Mouse (Mus musculus) stomach, embryonic 15.5 days (tissue): ENCODE results near the gene Greb1. TPM values are rescaled to one million over a fixed set of nuclear protein-coding genes. Genes with fewer than 3 reads are reported as not detected.

Source experiments
- ATAC-seq: fragments of 200-750 bp; cut with Nextera tagmentation; 2 replicates; pipeline ENCODE4 v1.8.0; 2017; ENCODE audit warnings: low read depth, moderate number of reproducible peaks, moderate TSS enrichment; ENCODE audit not compliant: insufficient read depth, low FRiP score
- H3K27ac ChIP-seq: fragments of 300-500 bp; sonication (generic); 2 replicates; pipeline ENCODE4 v1.5.1; 2015; ENCODE audit warnings: mild to moderate bottlenecking, inconsistent platforms
- H3K27me3 ChIP-seq: fragments of 300-500 bp; sonication (generic); replicated peaks from 2 replicates; pipeline ENCODE4 v1.6.1; 2015; ENCODE audit warnings: inconsistent platforms
- H3K36me3 ChIP-seq: fragments of 300-500 bp; sonication (generic); 2 replicates; pipeline ENCODE4 v1.6.1; 2015; ENCODE audit warnings: inconsistent platforms
- H3K4me1 ChIP-seq: fragments of 300-500 bp; sonication (generic); 2 replicates; pipeline ENCODE4 v1.6.1; 2015; ENCODE audit warnings: inconsistent platforms
- H3K4me2 ChIP-seq: fragments of 300-500 bp; sonication (generic); 2 replicates; pipeline ENCODE4 v1.6.1; 2015; ENCODE audit warnings: mild to moderate bottlenecking, inconsistent platforms
- H3K4me3 ChIP-seq: fragments of 300-500 bp; sonication (generic); replicated peaks from 2 replicates; pipeline ENCODE4 v1.5.1; 2015; ENCODE audit warnings: inconsistent platforms
- H3K9ac ChIP-seq: fragments of 300-500 bp; sonication (generic); 2 replicates; pipeline ENCODE4 v1.6.1; 2015; ENCODE audit warnings: inconsistent platforms
- H3K9me3 ChIP-seq: fragments of 300-500 bp; sonication (generic); 2 replicates; pipeline ENCODE4 v1.6.1; 2016; ENCODE audit warnings: inconsistent platforms
- WGBS: fragments of 180-500 bp; shearing (Covaris S2); methylation state at CpG from one replicate; pipeline ENCODE4 v1.1.7; 2015; 5-methylcytosine and 5-hydroxymethylcytosine counted together
- polyA plus RNA-seq: library from polyadenylated mRNA; unstranded; fragments of >200 nt; fragmentation: Nextera tagmentation; extraction: Ambion mirVana; gene quantifications from 2 replicates; pipeline ENCODE4 v1.2.1, GENCODE M21; 2015

The Greb1 gene
- polyA plus RNA-seq, 1 experiment from 2014 or later: 2.2 TPM

GRCm38 (mm10) chr12:16803237-16803955 is 2.7 kb upstream of the Greb1 start:
- ATAC-seq: no peak

GRCm38 (mm10) chr12:16800959-16801315 is 251 bp upstream of the Greb1 start:
- Histone ChIP-seq H3K4me3 (peak overlapping the region; percentile 55), H3K36me3 (no peaks in the 10 kb centered on the region), H3K4me2 (peak overlapping the region; percentile 97), H3K9me3 (no peaks in the 10 kb centered on the region), H3K27ac (no peak overlapping the region), H3K27me3 (no peaks in the 10 kb centered on the region), H3K4me1 (peaks cover 3% of the 10 kb centered on the region; the same call in 1 of the 2 replicates), H3K9ac (peak overlapping the region; percentile 6; the same call in 1 of the 2 replicates)
- under 1% methylated on average over 12 of the region's 12 CpGs for WGBS
- peak; percentile 45; the same call in 1 of the 2 replicates for ATAC-seq

More at GRCm38 (mm10) chr12:16803237-16803955, 2.7 kb upstream of the Greb1 start:
- Histone ChIP-seq H3K4me1 (peaks cover 3% of the 10 kb centered on the region; the same call in 1 of the 2 replicates), H3K4me2 (no peak overlapping the region), H3K27ac (no peak overlapping the region), H3K27me3 (0 out of 2 replicates have a peak, but pooled peaks cover 8% of the 10 kb centered on the region), H3K9me3 (no peaks in the 10 kb centered on the region), H3K36me3 (no peaks in the 10 kb centered on the region), H3K4me3 (no peak overlapping the region), H3K9ac (no peak overlapping the region)
- WGBS: 39% methylated on average over 5 of the region's 5 CpGs

GRCm38 (mm10) chr12:16799928-16800258 is 793 bp downstream of the Greb1 start:
- no peak overlapping the region; the same call in 1 of the 2 replicates for H3K9ac ChIP-seq
- H3K36me3 ChIP-seq: no peaks in the 10 kb centered on the region
- ATAC-seq: 0 out of 2 replicates have a peak, but pooled peaks have one; percentile 16
- H3K9me3 ChIP-seq: no peaks in the 10 kb centered on the region
- peaks cover 3% of the 10 kb centered on the region; the same call in 1 of the 2 replicates for H3K4me1 ChIP-seq
- H3K4me3 ChIP-seq: peak overlapping the region; percentile 55
- H3K27ac ChIP-seq: no peak overlapping the region
- 17% methylated on average over 6 of the region's 6 CpGs for WGBS
- no peaks in the 10 kb centered on the region for H3K27me3 ChIP-seq
- H3K4me2 ChIP-seq: peak overlapping the region; percentile 97

GRCm38 (mm10) chr12:16798894-16799293 is 1.8 kb downstream of the Greb1 start:
- Histone ChIP-seq H3K36me3 (no peaks in the 10 kb centered on the region), H3K4me1 (peaks cover 3% of the 10 kb centered on the region; the same call in 1 of the 2 replicates), H3K9ac (no peak overlapping the region), H3K4me2 (0 out of 2 replicates have a peak overlapping the region, but pooled peaks have one; percentile 3), H3K4me3 (no peak overlapping the region), H3K27me3 (no peaks in the 10 kb centered on the region), H3K27ac (no peak overlapping the region), H3K9me3 (no peaks in the 10 kb centered on the region)
- 60% methylated on average over 3 of the region's 3 CpGs for WGBS
- no peak for ATAC-seq

GRCm38 (mm10) chr12:16795781-16796180 is 4.9 kb downstream of the Greb1 start:
- Histone ChIP-seq H3K36me3 (no peaks in the 10 kb centered on the region), H3K27me3 (no peaks in the 10 kb centered on the region), H3K9me3 (no peaks in the 10 kb centered on the region), H3K4me2 (no peak overlapping the region), H3K9ac (no peak overlapping the region), H3K4me1 (peaks cover 3% of the 10 kb centered on the region; the same call in 1 of the 2 replicates), H3K4me3 (no peak overlapping the region), H3K27ac (no peak overlapping the region)
- WGBS: 75% methylated on average over 3 of the region's 3 CpGs
- ATAC-seq: no peak

GRCm38 (mm10) chr12:16793371-16793770 is 7.3 kb downstream of the Greb1 start:
- H3K27ac ChIP-seq: no peak overlapping the region
- ATAC-seq: no peak
- 69% methylated on average over 4 of the region's 4 CpGs for WGBS
- no peaks in the 10 kb centered on the region for H3K36me3 ChIP-seq
- H3K9me3 ChIP-seq: no peaks in the 10 kb centered on the region
- no peak overlapping the region for H3K9ac ChIP-seq
- H3K4me2 ChIP-seq: no peak overlapping the region
- H3K27me3 ChIP-seq: no peaks in the 10 kb centered on the region
- H3K4me3 ChIP-seq: no peak overlapping the region
- no peaks in the 10 kb centered on the region for H3K4me1 ChIP-seq

- H3K27ac ChIP-seq: no peak overlapping the region
- no peaks in the 10 kb centered on the region for H3K27me3 ChIP-seq
- no peak for ATAC-seq
- WGBS: 72% methylated on average over 4 of the region's 4 CpGs
- H3K4me1 ChIP-seq: no peaks in the 10 kb centered on the region
- H3K4me2 ChIP-seq: no peak overlapping the region
- H3K36me3 ChIP-seq: no peaks in the 10 kb centered on the region
- H3K9ac ChIP-seq: no peak overlapping the region
- H3K4me3 ChIP-seq: no peak overlapping the region
- no peaks in the 10 kb centered on the region for H3K9me3 ChIP-seq
Measured at GRCm38 (mm10) chr12:16790456-16790855, 10.2 kb downstream of the Greb1 start.

- no peaks in the 10 kb centered on the region for H3K4me1 ChIP-seq
- H3K36me3 ChIP-seq: no peaks in the 10 kb centered on the region
- WGBS: 31% methylated on average over 4 of the region's 4 CpGs
- no peak for ATAC-seq
- no peaks in the 10 kb centered on the region for H3K9me3 ChIP-seq
- H3K4me2 ChIP-seq: no peak overlapping the region
- no peak overlapping the region for H3K9ac ChIP-seq
- no peak overlapping the region for H3K4me3 ChIP-seq
- no peak overlapping the region for H3K27ac ChIP-seq
- H3K27me3 ChIP-seq: no peaks in the 10 kb centered on the region
Measured at GRCm38 (mm10) chr12:16789756-16790155, 10.9 kb downstream of the Greb1 start.

GRCm38 (mm10) chr12:16789199-16789598 is 11.5 kb downstream of the Greb1 start:
- no peaks in the 10 kb centered on the region for H3K4me1 ChIP-seq
- no peak overlapping the region for H3K27ac ChIP-seq
- H3K27me3 ChIP-seq: no peaks in the 10 kb centered on the region
- H3K36me3 ChIP-seq: no peaks in the 10 kb centered on the region
- ATAC-seq: no peak
- no peak overlapping the region for H3K4me3 ChIP-seq
- no peak overlapping the region for H3K9ac ChIP-seq
- no peak overlapping the region for H3K4me2 ChIP-seq
- H3K9me3 ChIP-seq: no peaks in the 10 kb centered on the region
- WGBS: 36% methylated on average over 1 of the region's 1 CpGs

- Histone ChIP-seq H3K36me3 (no peaks in the 10 kb centered on the region), H3K4me1 (no peaks in the 10 kb centered on the region), H3K9ac (no peak overlapping the region), H3K4me2 (no peak overlapping the region), H3K4me3 (no peak overlapping the region), H3K27ac (no peak overlapping the region), H3K9me3 (no peaks in the 10 kb centered on the region), H3K27me3 (no peaks in the 10 kb centered on the region)
- 54% methylated on average over 2 of the region's 2 CpGs for WGBS
- ATAC-seq: no peak
Measured at GRCm38 (mm10) chr12:16788600-16788999, 12.1 kb downstream of the Greb1 start.

- ATAC-seq: no peak; the same call in 1 of the 2 replicates
- Histone ChIP-seq H3K9ac (no peak overlapping the region), H3K4me3 (no peak overlapping the region), H3K27me3 (no peaks in the 10 kb centered on the region), H3K36me3 (no peaks in the 10 kb centered on the region), H3K4me2 (no peak overlapping the region), H3K4me1 (no peaks in the 10 kb centered on the region), H3K27ac (no peak overlapping the region), H3K9me3 (no peaks in the 10 kb centered on the region)
- 76% methylated on average over 14 of the region's 14 CpGs for whole genome bisulfite sequencing
Measured at GRCm38 (mm10) chr12:16781034-16781746, 19.5 kb downstream of the Greb1 start.

- H3K4me1 ChIP-seq: no peaks in the 10 kb centered on the region
- no peaks in the 10 kb centered on the region for H3K9me3 ChIP-seq
- no peak overlapping the region for H3K4me2 ChIP-seq
- no peaks in the 10 kb centered on the region for H3K36me3 ChIP-seq
- H3K9ac ChIP-seq: no peak overlapping the region
- no peaks in the 10 kb centered on the region for H3K27me3 ChIP-seq
- WGBS: 84% methylated on average over 3 of the region's 3 CpGs
- no peak overlapping the region for H3K27ac ChIP-seq
- ATAC-seq: no peak
- no peak overlapping the region for H3K4me3 ChIP-seq
Measured at GRCm38 (mm10) chr12:16780320-16780719, 20.4 kb downstream of the Greb1 start.
